Mouse (Mus musculus) 416B (cell line): Measurements from ENCODE around the gene Iqcj.

Experiments used
- DNase-seq: peaks from one replicate; pipeline ENCODE4 v3.0.0; 2011; ENCODE audit warnings: low read depth

Gene Iqcj

GRCm38 (mm10) chr3:67892026-67892705 lies at the start of gene Iqcj, which contains the start of gene Iqschfp:
Iqcj (plus strand) TSS chr3:67892220.
Iqschfp (plus strand) TSS chr3:67892232.
- no peak for DNase-seq

GRCm38 (mm10) chr3:67852397-67852796 lies 39.6 kb upstream of the Iqcj start:
- DNase-seq: no peak

- no peak for DNase-seq
Measured at GRCm38 (mm10) chr3:67861524-67861923, 30.5 kb upstream of the Iqcj start.

DNA sequence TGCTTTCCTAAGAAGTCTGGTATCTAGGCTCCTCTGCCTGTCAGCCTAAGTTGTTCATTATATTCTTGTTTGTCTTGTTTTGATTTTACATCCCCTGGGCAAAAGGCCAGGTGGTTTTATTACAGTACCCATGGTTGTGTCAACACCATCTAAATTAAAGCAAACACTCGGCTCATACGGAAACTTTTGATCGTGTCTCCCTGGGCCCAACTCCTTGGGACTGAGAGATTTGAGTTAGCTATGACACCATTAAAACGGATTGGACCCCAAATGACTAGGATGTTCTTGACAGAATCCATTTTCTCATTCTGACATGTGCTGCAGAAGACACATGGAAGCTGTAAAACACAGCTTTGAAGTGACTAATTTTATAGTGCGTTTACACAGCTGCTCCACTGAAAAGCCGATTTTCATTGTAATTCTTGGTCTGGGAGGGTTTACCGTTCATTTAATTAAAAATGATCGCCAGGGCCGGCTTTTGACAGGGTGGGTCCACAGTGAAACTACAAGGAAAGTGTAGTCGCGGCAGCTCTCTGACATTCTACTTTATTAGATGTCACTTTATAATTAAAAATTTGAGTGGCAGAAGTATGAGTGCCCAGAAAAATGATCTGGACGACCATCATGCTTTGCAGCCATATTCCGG lies 24.5 kb upstream of the Iqcj start:
- DNase-seq: no peak

DNA sequence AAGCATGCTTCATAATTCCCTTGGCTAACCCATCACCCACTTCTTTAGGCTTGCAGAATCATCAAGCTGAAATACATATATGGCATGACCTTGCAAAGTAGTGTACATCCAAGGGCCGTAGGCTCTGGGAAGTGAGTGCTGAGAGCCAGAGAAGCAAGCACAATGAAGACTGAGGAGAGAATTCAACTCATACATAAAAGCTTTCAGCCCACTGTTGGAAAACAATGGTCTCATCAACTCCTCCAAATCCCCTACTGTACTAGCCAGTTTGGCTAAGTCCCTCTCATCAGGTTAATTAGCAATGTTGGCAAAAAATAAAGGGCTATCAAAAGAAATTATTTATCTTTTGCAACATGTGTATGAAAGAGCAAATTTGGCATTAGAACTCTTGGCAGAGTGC lies 22.6 kb upstream of the Iqcj start:
- DNase-seq: no peak

DNA sequence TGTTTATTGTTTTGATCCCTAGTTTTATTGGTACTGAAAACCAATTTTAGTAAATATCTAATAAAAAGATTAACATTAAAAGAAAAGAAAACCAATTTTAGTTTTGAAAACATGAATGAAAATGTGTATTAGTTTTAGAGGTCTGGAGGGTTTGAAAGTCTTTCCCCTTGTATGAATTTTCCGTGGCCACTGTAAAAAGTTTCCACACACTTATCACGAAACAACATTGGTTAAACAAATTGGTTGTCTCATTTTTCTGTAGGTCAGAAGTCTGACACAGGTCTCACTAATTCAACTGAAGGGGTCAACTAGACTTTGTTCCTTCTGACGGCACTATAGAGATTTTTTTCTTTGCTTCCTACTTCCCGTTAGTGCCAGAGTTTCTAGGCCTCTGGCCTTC lies 14.8 kb upstream of the Iqcj start:
- no peak for DNase-seq

DNA sequence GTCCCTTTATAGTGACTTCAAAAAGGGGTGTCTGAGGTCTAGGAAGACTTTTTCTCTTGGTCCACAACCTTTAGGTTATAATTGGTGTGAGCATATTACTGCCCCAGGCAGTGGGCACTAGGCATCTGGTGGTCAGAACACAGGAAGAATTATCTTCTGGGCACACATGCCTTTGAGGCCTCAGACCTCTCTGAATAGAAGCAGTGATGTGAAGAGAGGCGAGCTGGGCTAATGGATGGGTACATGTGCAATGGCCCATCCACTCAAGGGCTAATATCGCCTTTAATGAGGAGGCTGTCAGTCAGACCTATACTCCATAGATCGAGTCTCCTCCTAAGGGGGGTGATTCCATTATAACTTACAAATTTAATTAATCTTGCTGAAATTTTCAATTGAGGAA lies 7.7 kb upstream of the Iqcj start:
- DNase-seq: no peak

DNA sequence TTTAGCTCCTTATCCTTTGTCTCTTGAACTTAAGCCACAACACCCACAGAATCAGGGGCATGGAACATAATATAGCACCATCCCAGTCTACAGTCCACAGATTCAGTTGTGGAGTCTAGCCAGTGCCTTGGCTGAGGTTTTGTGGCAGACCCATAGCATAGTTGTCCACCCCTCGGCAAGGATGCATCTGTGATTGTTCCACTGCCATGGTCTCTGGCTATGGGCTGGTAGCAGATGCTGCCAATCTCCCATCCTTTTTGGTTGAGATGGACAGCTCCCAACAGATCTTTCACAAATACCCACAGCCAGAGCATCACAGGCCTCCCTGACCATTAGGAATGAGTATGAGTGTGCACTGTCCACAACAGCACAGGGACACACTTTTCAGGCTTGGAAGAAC lies 5.8 kb upstream of the Iqcj start:
- no peak for DNase-seq

DNA sequence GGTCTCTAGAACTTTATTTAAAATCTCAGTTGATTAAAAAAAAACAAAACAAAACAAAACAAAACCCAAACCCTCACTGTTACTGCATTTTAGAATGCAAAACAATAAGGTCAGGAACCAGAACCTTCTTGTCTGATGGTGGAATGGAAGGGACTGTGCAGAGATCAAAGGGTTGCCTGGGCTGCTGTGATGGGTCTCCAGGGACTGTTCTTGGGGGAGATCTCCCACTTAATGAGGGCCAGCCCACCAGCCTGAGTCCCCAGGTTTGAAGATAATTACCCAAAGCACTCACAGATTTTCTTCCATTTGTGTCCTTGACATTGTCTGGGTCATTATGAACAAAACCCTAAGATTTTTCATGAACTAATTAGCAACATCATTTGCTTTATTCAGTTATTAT lies 4.8 kb upstream of the Iqcj start:
- no peak for DNase-seq

GRCm38 (mm10) chr3:67892768-67893167 lies 748 bp downstream of the Iqcj start:
- no peak for DNase-seq

DNA sequence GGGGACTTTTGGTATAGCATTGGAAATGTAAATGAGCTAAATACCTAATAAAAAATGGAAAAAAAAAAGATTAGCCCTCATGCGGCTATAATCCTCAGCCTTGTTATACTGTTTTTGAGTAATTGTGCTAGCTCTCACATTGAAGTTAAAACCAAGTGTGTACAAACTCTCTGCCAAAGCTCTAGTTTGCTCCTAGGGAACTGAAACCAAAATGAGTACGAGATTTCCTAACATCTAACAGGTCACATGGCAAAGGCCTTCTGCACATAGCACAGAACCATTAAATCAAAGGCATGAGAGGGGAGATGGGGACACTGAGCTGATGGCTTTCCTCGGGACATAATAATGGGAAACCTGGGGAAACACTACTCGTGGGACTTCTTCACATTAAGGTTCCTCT lies 10.5 kb downstream of the Iqcj start:
- no peak for DNase-seq

DNA sequence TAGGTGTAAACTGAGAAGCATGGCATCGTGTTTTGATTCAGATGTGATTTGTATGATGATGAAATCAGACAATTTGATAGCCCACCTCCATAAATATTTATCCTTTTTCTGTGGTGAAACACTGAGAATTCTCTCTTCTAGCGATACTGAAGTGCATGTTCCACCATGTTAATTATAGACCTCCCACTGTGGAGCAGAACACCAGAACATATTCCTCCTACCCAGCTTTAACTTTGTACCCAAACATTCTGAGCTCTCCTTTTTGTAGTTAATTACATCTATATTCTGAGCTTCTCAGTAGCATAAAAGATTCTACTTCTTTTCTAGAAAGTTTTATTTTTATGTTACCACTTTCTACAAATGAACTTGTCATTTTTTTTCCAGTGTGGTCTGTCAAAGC lies 16.6 kb downstream of the Iqcj start:
- DNase-seq: no peak

GRCm38 (mm10) chr3:67918098-67918497 lies 26.1 kb downstream of the Iqcj start:
- DNase-seq: no peak

GRCm38 (mm10) chr3:67918634-67919259 lies 26.7 kb downstream of the Iqcj start:
- no peak for DNase-seq

- no peak for DNase-seq
Measured at GRCm38 (mm10) chr3:67923095-67923494, 31.1 kb downstream of the Iqcj start.

- no peak for DNase-seq
Measured at GRCm38 (mm10) chr3:67925453-67925852, 33.4 kb downstream of the Iqcj start.

DNA sequence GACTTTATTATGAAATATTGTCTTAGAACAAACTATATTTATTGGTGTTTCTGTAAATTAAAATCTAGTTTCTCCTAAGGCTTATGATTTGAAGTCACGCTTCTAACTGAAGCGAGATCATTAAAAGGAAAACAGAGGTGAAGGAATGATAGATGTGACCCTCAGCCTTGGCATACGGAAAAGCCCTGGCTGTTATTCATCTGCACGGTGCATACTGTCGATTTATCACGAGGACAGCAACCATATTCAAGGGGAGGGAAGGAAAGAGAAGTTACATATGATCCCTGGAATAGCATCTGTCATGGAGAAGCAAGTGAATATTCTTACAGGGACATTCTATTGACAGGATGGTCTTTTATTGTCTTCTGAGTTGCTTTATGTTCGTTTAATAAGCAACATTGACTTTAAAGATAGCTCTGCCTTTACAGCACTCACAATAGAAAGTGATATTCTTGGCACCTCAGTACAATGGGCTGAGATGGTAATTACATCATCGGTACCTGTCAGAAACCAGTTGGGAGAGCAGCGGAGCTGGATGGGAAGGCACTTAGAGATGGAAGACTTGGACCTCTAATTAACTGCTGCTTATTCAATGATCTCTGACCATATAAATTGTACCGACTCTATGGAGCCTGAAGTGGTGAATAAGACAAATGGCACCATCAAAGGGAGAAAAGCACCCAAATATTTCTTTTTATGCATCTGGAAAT lies 38.6 kb downstream of the Iqcj start:
- DNase-seq: no peak

- no peak for DNase-seq
Measured at GRCm38 (mm10) chr3:67931181-67931580, 39.2 kb downstream of the Iqcj start.

DNA sequence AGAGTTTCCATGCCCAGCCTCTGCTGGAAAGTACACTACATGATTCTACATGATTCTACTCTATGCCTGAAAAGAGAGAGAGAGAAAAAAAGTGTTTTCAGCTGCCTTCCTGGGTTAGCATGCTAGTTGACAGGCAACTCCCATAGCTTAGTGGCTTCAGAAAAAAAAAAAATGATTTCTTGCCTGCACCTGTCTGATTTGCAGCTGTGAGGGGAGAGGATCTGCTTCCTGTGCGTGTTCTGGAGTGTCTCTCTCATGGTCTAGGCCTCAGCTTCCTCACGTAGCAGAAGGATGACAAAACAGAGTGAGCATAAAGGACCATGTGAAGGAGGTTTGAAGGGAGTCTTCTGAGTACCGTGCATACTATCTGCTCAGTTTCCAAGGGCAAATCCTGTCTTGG lies 39.9 kb downstream of the Iqcj start:
- DNase-seq: no peak

GRCm38 (mm10) chr3:67935829-67936228 lies 43.8 kb downstream of the Iqcj start:
- no peak for DNase-seq

GRCm38 (mm10) chr3:67947000-67947399 lies 55.0 kb downstream of the Iqcj start:
- no peak for DNase-seq

DNA sequence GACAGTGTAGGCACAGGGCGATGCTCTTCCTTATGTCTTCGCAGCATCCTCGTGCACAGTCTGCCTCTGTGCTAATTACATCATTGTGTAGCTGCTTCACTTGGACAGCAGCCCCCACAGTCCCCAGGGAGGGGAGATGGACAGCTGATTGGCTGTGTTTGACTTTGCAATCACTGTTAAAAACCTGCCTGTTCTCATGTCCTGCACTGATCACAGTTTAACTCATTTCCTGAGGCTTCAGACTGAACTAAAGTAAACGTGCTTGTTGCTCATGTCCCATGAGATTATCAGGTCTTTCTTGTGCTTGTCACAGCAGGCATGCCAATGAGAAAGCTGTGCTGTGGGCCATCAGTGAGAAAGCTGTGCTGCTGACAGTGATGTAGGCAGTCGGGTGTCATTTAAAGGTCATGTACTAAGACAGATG lies 60.5 kb downstream of the Iqcj start:
- DNase-seq: no peak
